Mouse (Mus musculus): ENCODE measurements around the gene Fgf13. TPM values are rescaled to one million over a fixed set of nuclear protein-coding genes. Genes with fewer than 3 reads are reported as not detected.
A peak's percentile ranks its signal among the peaks of the same experiment; 100 is the strongest.

Fgf13 gene
- total RNA-seq, 2 experiments from 2014 or later: 147 to 154 TPM

- no peak for DNase-seq (ENCODE audit: low spot score in 2 of 2)
- intact Hi-C loops (cut with DNase I): no loop called here
These were observed 532.9 kb downstream of the Fgf13 start for GRCm38 (mm10) chrX:59034969-59035368.

Small RNAs within 50 kb of the gene (microRNA-seq; reads per million reads assigned to microRNA genes)
- 23.1 reads per million, percentile 41 among the genes with 10 or more reads in this experiment for gene Mir504
